Mouse (Mus musculus) ES-E14 (cell line): ENCODE measurements at regions not wholly inside any gene's neighbourhood (a gene's known extent, or its start where the extent isn't known, plus 50 kb on each side); places are given as distances from the start of the nearest gene placed in this dataset.

ENCODE experiments used
- DNase-seq: peaks from one replicate; pipeline ENCODE4 v3.0.0-alpha.2; 2013; ENCODE audit warnings: low read depth, low spot score
- H3K27ac ChIP-seq: 2 replicates; pipeline ENCODE4 v1.5.1; 2012; ENCODE audit warnings: low read depth, mild to moderate bottlenecking, low read length, moderate library complexity, mixed read lengths; ENCODE audit not compliant: poor library complexity, insufficient read depth, severe bottlenecking
- H3K36me3 ChIP-seq: 2 replicates; pipeline ENCODE4 v1.6.1; 2012; ENCODE audit warnings: mild to moderate bottlenecking, low read length, moderate library complexity, mixed read lengths; ENCODE audit not compliant: control insufficient read depth, poor library complexity, insufficient read depth, severe bottlenecking
- H3K4me1 ChIP-seq, 2 experiments: fragments of 150-350 bp in 1 of 2; sonication (generic) in 1 of 2; 2 replicates each; pipeline ENCODE4 v1.6.1; 2012; ENCODE audit warnings: low read length in 2 of 2, mild to moderate bottlenecking in 1 of 2, mixed read lengths in 1 of 2; ENCODE audit not compliant: control insufficient read depth in 2 of 2, insufficient read depth in 2 of 2, poor library complexity in 1 of 2
- H3K4me3 ChIP-seq, 2 experiments: fragments of 150-350 bp in 1 of 2; sonication (generic) in 1 of 2; 2 replicates each; pipeline ENCODE4 v1.5.1; 2012; ENCODE audit warnings: low read length in 2 of 2, low read depth in 1 of 2, mild to moderate bottlenecking in 1 of 2, mixed read lengths in 1 of 2; ENCODE audit not compliant: insufficient read depth in 1 of 2, poor library complexity in 1 of 2, severe bottlenecking in 1 of 2
- H3K9ac ChIP-seq: 2 replicates; pipeline ENCODE4 v1.6.1; 2012; ENCODE audit warnings: low read depth, mild to moderate bottlenecking, low read length, mixed read lengths; ENCODE audit not compliant: poor library complexity, insufficient read depth, severe bottlenecking
- H3K9me3 ChIP-seq: fragments of 150-350 bp; sonication (generic); 2 replicates; pipeline ENCODE4 v1.6.1; 2012; ENCODE audit warnings: low read depth, mild to moderate bottlenecking, low read length; ENCODE audit not compliant: control insufficient read depth, insufficient read depth
- CHD2 ChIP-seq: IDR thresholded peaks from 2 replicates; pipeline ENCODE4 v1.6.1; 2014; ENCODE audit warnings: mild to moderate bottlenecking, low read depth, low read length, inconsistent platforms
- HCFC1 ChIP-seq: IDR thresholded peaks from 2 replicates; pipeline ENCODE4 v1.6.1; 2012; ENCODE audit warnings: low read length, inconsistent platforms, borderline replicate concordance; ENCODE audit not compliant: insufficient read depth
- MAFK ChIP-seq: IDR thresholded peaks from 2 replicates; pipeline ENCODE4 v1.6.1; 2014; ENCODE audit warnings: mild to moderate bottlenecking, low read depth, low read length, inconsistent platforms; ENCODE audit not compliant: insufficient read depth
- ZC3H11A ChIP-seq: IDR thresholded peaks from 2 replicates; pipeline ENCODE4 v1.6.1; 2012; ENCODE audit warnings: low read depth, mild to moderate bottlenecking, inconsistent platforms, low read length, borderline replicate concordance
- ZNF384 ChIP-seq: IDR thresholded peaks from 2 replicates; pipeline ENCODE4 v1.6.1; 2012; ENCODE audit warnings: low read depth, low read length, inconsistent platforms
- in situ Hi-C, 2 experiments: fragments of 600-800 bp; cut with MboI; formaldehyde crosslinking; loops; one replicate each; pipeline ENCODE4 v1.15.1; 2025; ENCODE audit warnings: low sequenced_read_pairs in 2 of 2, inconsistent platforms in 1 of 2; ENCODE audit not compliant: unreplicated experiment in 2 of 2

DNA sequence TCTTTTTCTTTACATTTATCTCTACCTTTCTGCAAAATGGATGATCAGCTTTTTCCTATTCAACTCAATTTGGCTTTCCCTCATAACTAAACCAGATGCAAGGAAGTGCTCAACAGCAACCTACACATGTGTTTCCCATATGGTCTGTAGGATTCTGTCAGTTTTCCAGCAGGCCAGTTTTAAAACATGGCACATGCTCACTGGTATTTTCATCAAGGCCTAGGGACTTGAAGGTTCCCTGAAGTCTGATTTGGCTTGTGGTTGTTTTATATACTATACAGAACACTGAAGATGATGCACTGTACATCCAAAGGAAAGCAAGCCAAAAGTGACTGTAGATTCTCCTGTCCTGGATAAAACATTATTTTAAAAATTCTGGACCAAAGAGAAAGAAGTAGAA, 374.3 kb downstream of the Rfpl4b start:
- no peak overlapping the region for H3K4me3 ChIP-seq
- no peak overlapping the region for H3K27ac ChIP-seq
- no peak overlapping the region for H3K9ac ChIP-seq
- DNase-seq = no peak
- no peaks in the 10 kb centered on the region for H3K4me1 ChIP-seq
- TF ChIP-seq HCFC1 (no peak), CHD2 (no peak), MAFK (no peak), ZC3H11A (no peak), ZNF384 (no peak)
- H3K9me3 ChIP-seq = no peaks in the 10 kb centered on the region
- no peaks in the 10 kb centered on the region for H3K36me3 ChIP-seq
- in situ Hi-C loops = no loop called here

DNA sequence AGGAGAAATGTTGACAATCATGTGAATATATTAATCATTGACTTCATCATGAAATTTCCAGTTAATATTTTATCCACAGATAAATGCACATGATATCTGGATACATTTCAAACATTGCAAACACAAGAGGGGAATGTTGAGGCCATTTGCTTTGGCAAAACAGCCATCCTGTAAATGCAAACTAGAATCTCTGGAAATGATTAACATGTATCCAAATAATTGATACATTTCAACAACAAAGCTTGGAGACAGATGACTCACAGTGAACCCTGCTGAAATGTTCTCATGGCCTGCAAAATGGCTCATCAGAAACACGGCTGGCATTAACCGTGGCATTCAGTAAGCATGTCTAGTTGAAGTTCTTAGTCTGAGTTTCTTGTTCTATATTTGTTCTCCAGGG, 382.3 kb downstream of the Rfpl4b start:
- no peaks in the 10 kb centered on the region for H3K9me3 ChIP-seq
- H3K4me1 ChIP-seq = no peaks in the 10 kb centered on the region
- H3K27ac ChIP-seq = no peak overlapping the region
- in situ Hi-C loops = no loop called here
- H3K4me3 ChIP-seq = no peak overlapping the region
- TF ChIP-seq ZNF384 (no peak), CHD2 (no peak), HCFC1 (no peak), ZC3H11A (no peak)
- H3K36me3 ChIP-seq = no peaks in the 10 kb centered on the region
- DNase-seq = no peak
- H3K9ac ChIP-seq = no peak overlapping the region

DNA sequence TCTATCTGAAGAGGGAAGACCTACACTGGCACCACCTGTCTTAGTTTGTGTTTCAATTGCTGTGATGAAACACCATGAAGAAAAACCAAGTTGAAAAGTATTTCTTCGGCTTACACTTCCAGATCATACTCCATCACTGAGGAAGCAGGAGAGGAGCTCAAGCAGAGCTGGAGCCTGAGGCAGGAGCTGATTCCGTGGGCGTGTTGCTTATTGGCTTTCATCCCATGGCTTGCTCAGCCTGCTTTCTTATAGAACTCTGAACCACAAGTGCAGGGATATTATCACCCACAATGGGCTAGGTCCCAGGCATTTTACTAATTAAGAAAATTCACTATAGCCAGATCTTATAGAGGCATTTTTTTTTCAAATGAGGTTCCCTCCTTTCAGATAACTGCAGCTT, 384.7 kb downstream of the Rfpl4b start:
- no peak for DNase-seq
- TF ChIP-seq CHD2 = no peak
- no peak for TF ChIP-seq HCFC1
- TF ChIP-seq ZC3H11A = no peak
- TF ChIP-seq MAFK = no peak
- no peak for TF ChIP-seq ZNF384
- no peak overlapping the region for H3K4me3 ChIP-seq

DNA sequence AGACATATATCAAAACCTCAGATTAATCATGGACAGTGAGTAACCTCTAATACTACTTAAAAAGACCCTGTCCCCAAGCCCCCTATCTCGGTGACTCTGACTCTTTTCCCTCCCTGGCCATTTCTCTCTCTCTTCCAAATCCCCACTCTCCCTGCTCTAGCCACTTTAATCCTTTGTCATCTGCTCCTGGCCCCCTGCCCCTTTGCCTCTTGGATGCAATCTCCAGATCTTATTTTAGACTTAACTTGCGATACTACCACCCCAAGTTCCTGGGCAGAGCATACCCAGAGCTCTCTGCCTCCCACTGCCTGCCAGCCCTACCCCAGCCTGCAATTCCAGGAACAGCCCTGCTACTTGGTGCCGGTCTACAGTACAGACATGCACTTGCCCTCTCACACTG, 400.0 kb downstream of the Rfpl4b start:
- in situ Hi-C loops = no loop called here
- no peak for DNase-seq
- TF ChIP-seq ZC3H11A (no peak), MAFK (no peak), HCFC1 (no peak), CHD2 (no peak), ZNF384 (no peak)

More for the DNA sequence above, 384.7 kb downstream of the Rfpl4b start:
- no peak overlapping the region for H3K9ac ChIP-seq
- in situ Hi-C loops = no loop called here
- H3K9me3 ChIP-seq = no peaks in the 10 kb centered on the region
- H3K36me3 ChIP-seq = no peaks in the 10 kb centered on the region
- no peak overlapping the region for H3K27ac ChIP-seq
- H3K4me1 ChIP-seq = no peaks in the 10 kb centered on the region

DNA sequence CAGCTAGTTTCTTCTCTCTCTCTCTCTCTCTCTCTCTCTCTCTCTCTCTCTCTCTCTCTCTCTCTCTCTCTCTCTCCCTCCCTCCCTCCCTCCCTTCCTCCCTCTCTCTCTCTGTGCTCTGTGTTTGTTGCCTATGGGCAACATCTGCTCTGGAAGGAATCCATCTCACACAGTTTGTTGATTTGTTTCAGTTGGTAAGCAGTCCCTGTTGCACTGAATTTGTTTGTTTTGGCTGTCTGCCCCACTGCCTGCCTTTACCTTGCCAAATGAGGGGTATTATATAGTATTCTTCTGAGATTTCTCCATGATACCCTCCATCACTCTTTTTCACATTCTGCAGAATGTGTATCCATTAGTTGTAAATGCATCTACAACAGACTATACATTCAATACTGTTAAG, 401.8 kb downstream of the Rfpl4b start:
- Histone ChIP-seq H3K27ac (no peak overlapping the region), H3K36me3 (no peaks in the 10 kb centered on the region), H3K4me3 (no peak overlapping the region), H3K4me1 (no peaks in the 10 kb centered on the region), H3K9ac (no peak overlapping the region), H3K9me3 (no peaks in the 10 kb centered on the region)
- TF ChIP-seq ZC3H11A = no peak
- no peak for TF ChIP-seq ZNF384
- TF ChIP-seq HCFC1 = no peak
- no peak for TF ChIP-seq CHD2
- TF ChIP-seq MAFK = no peak
- in situ Hi-C loops = no loop called here
- no peak for DNase-seq

More for the DNA sequence above, 400.0 kb downstream of the Rfpl4b start:
- Histone ChIP-seq H3K9me3 (no peaks in the 10 kb centered on the region), H3K36me3 (no peaks in the 10 kb centered on the region), H3K4me1 (no peaks in the 10 kb centered on the region), H3K27ac (no peak overlapping the region), H3K9ac (no peak overlapping the region), H3K4me3 (no peak overlapping the region)
